Mouse (Mus musculus): Measurements from ENCODE around the gene Fam114a2. TPM values are rescaled to one million over a fixed set of nuclear protein-coding genes. Genes with fewer than 3 reads are reported as not detected.

The Fam114a2 gene
- total and polyA plus RNA-seq, 2 experiments from 2014 or later, result 43.7 to 61.0 TPM

DNA sequence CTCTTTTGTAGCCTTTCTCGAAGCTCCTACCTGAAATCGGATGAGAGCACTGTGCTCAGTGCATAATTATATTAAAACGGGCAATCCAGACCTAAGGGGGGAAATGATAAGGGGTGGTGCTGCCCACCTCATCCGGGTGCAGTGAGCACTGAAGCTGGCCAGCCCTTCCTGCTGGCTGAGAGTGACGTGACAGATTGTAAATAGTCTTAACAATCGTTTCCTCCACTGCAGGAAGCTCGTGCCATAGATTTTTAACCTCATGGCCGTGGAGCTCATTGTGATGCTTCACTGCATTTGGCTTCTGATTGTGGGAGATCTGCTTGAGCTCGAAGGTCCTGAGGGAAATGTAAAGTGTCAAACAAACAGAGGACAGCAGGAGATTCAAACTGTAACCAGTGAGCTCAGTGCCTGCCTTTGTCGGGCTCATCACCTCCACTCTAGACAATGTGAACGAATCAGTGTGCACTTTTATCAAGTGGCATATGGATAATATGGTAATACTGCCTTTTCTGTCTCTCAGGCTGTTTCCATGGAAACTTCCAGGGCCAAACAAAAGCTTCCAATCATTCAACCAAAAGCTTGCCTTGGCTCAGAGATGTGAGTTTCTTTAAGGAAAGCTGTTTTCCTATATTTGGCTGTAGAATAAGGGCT is 13.0 kb upstream of the Fam114a2 start:
- peak; percentile 76 for DNase-seq
- peak; percentile 93 for ATAC-seq
- H3K27me3 ChIP-seq (ENCODE audit: insufficient read depth, low read length), result no peaks in the 10 kb centered on the region
- no peak overlapping the region for H3K4me3 ChIP-seq (ENCODE audit: low read depth, low read length)
- 10% methylated on average over 11 of the region's 11 CpGs for WGBS
- H3K36me3 ChIP-seq (ENCODE audit: insufficient read depth), result peaks cover 28% of the 10 kb centered on the region
- H3K4me2 ChIP-seq (ENCODE audit: low read depth), result no peak overlapping the region
- H3K9ac ChIP-seq, result no peak overlapping the region
- no peak for TF ChIP-seq CTCF (IDR thresholded peaks at IDR 0.05; ENCODE audit: low read depth)
- H3K9me3 ChIP-seq (ENCODE audit: low read length), result no peaks in the 10 kb centered on the region
- peak overlapping the region; percentile 79 for H3K27ac ChIP-seq (ENCODE audit: low read depth, low read length)
- peaks cover 16% of the 10 kb centered on the region for H3K4me1 ChIP-seq (ENCODE audit: insufficient read depth)

DNA sequence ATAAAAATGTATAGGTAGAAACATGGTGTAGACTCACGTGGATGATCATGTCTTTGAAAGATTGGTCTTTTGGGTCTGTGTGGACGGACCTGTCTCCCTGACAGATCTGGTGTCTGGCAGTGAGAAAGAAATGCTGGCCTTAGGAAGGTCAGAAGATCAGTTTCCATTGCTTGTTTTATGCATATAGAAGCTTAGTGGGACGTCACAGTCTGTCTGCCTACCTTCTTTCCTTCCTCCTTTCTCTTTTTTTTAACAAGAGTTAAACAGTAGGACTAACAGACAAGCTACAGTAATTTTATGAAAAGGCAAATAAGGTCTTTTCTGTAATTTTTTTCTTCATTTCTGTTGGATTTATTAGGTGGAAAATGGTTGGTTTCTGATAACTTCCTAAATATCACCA is 10.7 kb upstream of the Fam114a2 start:
- Histone ChIP-seq H3K27me3 (ENCODE audit: insufficient read depth, low read length) (no peaks in the 10 kb centered on the region), H3K36me3 (ENCODE audit: insufficient read depth) (peaks cover 25% of the 10 kb centered on the region), H3K9me3 (ENCODE audit: low read length) (no peaks in the 10 kb centered on the region), H3K4me3 (ENCODE audit: low read depth, low read length) (no peak overlapping the region), H3K9ac (no peak overlapping the region), H3K4me2 (ENCODE audit: low read depth) (no peak overlapping the region), H3K27ac (ENCODE audit: low read depth, low read length) (no peak overlapping the region), H3K4me1 (ENCODE audit: insufficient read depth) (peaks cover 16% of the 10 kb centered on the region)
- TF ChIP-seq CTCF (IDR thresholded peaks at IDR 0.05; ENCODE audit: low read depth), result no peak
- no peak for ATAC-seq
- no peak for DNase-seq
- 90% methylated on average over 3 of the region's 3 CpGs for WGBS

DNA sequence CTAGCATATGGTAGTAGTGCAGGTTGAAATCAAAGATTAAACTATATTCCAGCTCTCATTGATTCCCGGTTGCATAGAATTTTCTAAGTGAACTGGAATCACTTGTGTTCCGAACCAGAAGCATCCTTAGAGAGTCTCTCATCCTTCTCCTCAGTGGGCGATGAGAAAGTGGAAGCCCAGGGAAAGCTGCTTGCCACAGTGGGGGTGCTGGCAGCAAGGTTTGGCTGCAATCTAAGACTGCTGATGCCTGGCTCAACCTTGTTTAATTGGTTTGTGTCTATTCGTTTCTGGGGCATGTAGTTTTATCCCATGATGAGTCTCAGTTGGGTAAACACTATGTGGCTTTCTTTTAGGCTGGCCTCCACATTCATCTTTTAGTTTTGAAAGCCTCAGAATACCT is 9.1 kb upstream of the Fam114a2 start:
- H3K4me3 ChIP-seq (ENCODE audit: low read depth, low read length), result no peak overlapping the region
- no peak overlapping the region for H3K27ac ChIP-seq (ENCODE audit: low read depth, low read length)
- H3K4me1 ChIP-seq (ENCODE audit: insufficient read depth), result peaks cover 24% of the 10 kb centered on the region
- DNase-seq (no peak), ATAC-seq (no peak)
- no peak for TF ChIP-seq CTCF (IDR thresholded peaks at IDR 0.05; ENCODE audit: low read depth)
- WGBS, result 62% methylated on average over 4 of the region's 4 CpGs
- no peaks in the 10 kb centered on the region for H3K9me3 ChIP-seq (ENCODE audit: low read length)
- no peaks in the 10 kb centered on the region for H3K27me3 ChIP-seq (ENCODE audit: insufficient read depth, low read length)
- peaks cover 22% of the 10 kb centered on the region for H3K36me3 ChIP-seq (ENCODE audit: insufficient read depth)
- no peak overlapping the region for H3K4me2 ChIP-seq (ENCODE audit: low read depth)
- H3K9ac ChIP-seq, result no peak overlapping the region

DNA sequence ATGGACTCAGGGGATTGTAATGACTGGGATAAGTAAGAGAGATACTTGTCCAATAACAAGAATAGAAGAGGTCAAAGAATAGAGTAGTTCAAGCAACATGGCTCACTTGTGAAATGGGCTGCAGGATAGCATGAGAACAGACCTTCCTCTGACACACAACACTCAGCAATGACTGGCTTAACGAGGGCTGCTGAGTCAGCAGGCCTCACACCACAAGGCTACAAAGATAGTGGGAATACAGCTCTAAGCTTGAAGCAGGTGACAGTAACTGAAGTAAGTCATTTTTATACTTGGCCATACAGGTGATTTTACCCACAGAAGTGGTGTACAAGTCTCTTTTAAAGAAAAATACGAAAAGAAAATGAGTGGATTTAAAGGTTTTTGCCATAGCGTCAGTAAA is 7.5 kb upstream of the Fam114a2 start:
- Histone ChIP-seq H3K27ac (ENCODE audit: low read depth, low read length) (no peak overlapping the region), H3K36me3 (ENCODE audit: insufficient read depth) (peaks cover 22% of the 10 kb centered on the region), H3K27me3 (ENCODE audit: insufficient read depth, low read length) (no peaks in the 10 kb centered on the region), H3K4me2 (ENCODE audit: low read depth) (no peak overlapping the region), H3K9ac (no peak overlapping the region), H3K4me3 (ENCODE audit: low read depth, low read length) (no peak overlapping the region), H3K9me3 (ENCODE audit: low read length) (no peaks in the 10 kb centered on the region), H3K4me1 (ENCODE audit: insufficient read depth) (0 out of 2 replicates have a peak, but pooled peaks cover 14% of the 10 kb centered on the region)
- TF ChIP-seq CTCF (IDR thresholded peaks at IDR 0.05; ENCODE audit: low read depth), result no peak
- DNase-seq, result no peak
- no peak for ATAC-seq
- 81% methylated on average over 3 of the region's 3 CpGs for WGBS

DNA sequence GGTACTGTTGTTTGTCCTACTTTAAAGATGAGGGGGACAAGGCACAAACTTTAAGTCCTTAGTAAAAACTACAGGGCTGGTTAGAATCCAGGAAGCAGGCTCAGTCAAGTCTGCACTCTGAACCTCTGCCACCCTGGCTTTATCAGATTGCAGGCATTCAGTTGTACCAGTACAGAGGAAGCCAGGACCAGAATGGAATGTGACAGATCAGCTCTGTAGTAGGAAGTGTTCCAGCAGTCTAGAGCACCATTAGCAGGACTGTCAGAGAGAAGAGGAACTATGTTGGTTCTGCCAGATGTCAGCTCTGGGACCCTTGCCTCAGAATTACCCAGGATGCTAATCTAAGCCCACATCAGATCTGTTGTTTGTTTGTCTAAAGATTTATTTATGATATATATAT is 6.2 kb upstream of the Fam114a2 start:
- Histone ChIP-seq H3K4me1 (ENCODE audit: insufficient read depth) (0 out of 2 replicates have a peak, but pooled peaks cover 13% of the 10 kb centered on the region), H3K36me3 (ENCODE audit: insufficient read depth) (peaks cover 11% of the 10 kb centered on the region), H3K9ac (no peak overlapping the region), H3K27ac (ENCODE audit: low read depth, low read length) (no peak overlapping the region), H3K9me3 (ENCODE audit: low read length) (no peaks in the 10 kb centered on the region), H3K4me3 (ENCODE audit: low read depth, low read length) (no peak overlapping the region), H3K4me2 (ENCODE audit: low read depth) (no peak overlapping the region), H3K27me3 (ENCODE audit: insufficient read depth, low read length) (no peaks in the 10 kb centered on the region)
- ATAC-seq, result no peak
- DNase-seq, result no peak
- no peak for TF ChIP-seq CTCF (IDR thresholded peaks at IDR 0.05; ENCODE audit: low read depth)

DNA sequence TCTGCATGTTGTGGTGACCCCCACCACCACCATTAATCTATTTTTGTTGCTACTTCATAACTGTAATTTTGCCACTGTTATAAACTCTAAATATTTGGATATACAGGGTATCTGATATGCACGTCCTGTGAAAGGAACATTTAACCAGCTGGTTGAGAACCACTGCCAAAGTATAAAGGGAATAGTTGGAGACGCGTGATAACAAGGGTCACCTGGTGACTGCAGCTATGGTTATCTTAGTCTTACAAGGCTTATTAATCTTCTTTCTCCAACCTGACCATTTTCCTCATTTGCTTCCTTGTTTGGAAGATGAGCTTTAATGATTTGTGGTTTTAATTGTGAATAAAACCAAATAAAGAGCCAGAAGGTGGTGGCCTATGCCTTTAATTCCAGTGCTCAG is 5.0 kb upstream of the Fam114a2 start:
- no peak overlapping the region for H3K27ac ChIP-seq (ENCODE audit: low read depth, low read length)
- no peak for TF ChIP-seq CTCF (IDR thresholded peaks at IDR 0.05; ENCODE audit: low read depth)

DNA sequence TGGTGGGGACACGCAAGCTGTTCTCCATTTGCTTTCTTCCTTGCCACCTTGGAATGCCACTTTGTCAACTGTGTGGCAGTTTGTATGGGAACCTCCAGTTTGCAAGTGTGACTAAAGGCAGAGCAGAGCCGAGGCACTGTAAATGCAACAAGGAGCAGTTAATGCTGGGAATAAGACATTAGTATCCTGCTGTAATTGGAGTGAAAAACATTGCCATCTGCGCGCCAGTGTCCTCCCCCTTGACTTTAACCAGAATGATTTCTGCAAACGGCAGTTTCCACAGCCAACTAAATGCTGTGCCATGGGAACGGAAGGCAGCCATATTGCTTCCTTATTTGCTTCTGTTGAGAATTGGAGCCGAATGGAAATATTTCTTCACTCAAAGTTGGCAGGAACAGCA is 3.6 kb upstream of the Fam114a2 start:
- H3K27me3 ChIP-seq (ENCODE audit: insufficient read depth, low read length), result no peaks in the 10 kb centered on the region
- no peak overlapping the region for H3K9ac ChIP-seq
- no peak overlapping the region for H3K4me2 ChIP-seq (ENCODE audit: low read depth)
- ATAC-seq (peak; percentile 90), DNase-seq (peak; percentile 93)
- H3K4me3 ChIP-seq (ENCODE audit: low read depth, low read length), result no peak overlapping the region
- peaks cover 20% of the 10 kb centered on the region for H3K4me1 ChIP-seq (ENCODE audit: insufficient read depth)
- WGBS, result 48% methylated on average over 7 of the region's 7 CpGs
- no peak overlapping the region for H3K27ac ChIP-seq (ENCODE audit: low read depth, low read length)
- no peaks in the 10 kb centered on the region for H3K9me3 ChIP-seq (ENCODE audit: low read length)
- no peaks in the 10 kb centered on the region for H3K36me3 ChIP-seq (ENCODE audit: insufficient read depth)
- TF ChIP-seq CTCF (IDR thresholded peaks at IDR 0.05; ENCODE audit: low read depth), result no peak

More for the DNA sequence above, 5.0 kb upstream of the Fam114a2 start:
- ATAC-seq (no peak), DNase-seq (no peak)
- Histone ChIP-seq H3K4me3 (ENCODE audit: low read depth, low read length) (no peak overlapping the region), H3K36me3 (ENCODE audit: insufficient read depth) (peaks cover 5% of the 10 kb centered on the region; the same call in 1 of the 2 replicates), H3K4me1 (ENCODE audit: insufficient read depth) (0 out of 2 replicates have a peak, but pooled peaks cover 13% of the 10 kb centered on the region), H3K9ac (no peak overlapping the region), H3K27me3 (ENCODE audit: insufficient read depth, low read length) (no peaks in the 10 kb centered on the region), H3K9me3 (ENCODE audit: low read length) (no peaks in the 10 kb centered on the region), H3K4me2 (ENCODE audit: low read depth) (no peak overlapping the region)
- WGBS, result 69% methylated on average over 3 of the region's 3 CpGs

All from forebrain, postnatal 0 days (tissue).